Mouse (Mus musculus): ENCODE results near the gene Rab4b.
A peak's percentile ranks its signal among the peaks of the same experiment; 100 is the strongest.

The Rab4b gene

GRCm38 (mm10) chr7:27159256-27159655, 19.4 kb downstream of the Rab4b start:
- DNase-seq (ENCODE audit: low spot score) = no peak

DNA sequence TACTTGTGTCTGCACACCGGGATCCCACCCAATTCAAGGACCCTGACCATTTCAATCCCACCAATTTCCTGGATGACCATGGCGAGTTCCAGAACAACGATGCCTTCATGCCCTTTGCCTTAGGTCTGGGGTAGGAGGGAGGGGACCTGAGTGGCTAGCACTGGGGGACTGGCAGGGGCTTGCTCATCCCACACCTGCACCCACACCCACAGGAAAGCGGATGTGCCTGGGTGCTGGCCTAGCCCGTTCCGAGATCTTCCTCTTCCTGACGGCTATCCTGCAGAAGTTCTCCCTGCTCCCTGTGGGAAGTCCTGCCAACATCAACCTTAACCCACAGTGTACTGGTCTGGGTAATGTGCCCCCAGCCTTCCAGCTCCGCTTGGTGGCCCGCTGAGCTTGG, 20.5 kb downstream of the Rab4b start:
- no peak for DNase-seq (ENCODE audit: low spot score)

DNA sequence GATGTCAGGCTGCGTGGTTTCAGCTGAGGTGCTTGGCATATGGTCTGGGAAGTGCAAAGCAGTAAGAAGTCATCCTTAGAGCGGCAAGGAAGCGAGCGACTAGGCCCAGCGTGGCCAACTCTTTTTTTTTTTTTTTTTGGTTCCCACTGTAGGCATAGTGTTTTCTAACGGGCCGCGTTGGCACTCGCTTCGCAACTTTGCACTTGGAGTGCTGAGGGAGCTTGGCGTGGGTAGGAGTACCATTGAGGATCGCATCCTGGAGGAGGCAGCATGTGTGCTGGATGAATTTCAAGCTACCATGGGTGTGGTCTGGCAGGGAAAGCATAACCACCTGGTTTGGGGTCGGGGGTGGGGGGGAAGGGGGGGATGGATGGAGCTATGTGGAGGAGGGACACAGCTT, 22.7 kb downstream of the Rab4b start:
- no peak for DNase-seq (ENCODE audit: low spot score)

DNA sequence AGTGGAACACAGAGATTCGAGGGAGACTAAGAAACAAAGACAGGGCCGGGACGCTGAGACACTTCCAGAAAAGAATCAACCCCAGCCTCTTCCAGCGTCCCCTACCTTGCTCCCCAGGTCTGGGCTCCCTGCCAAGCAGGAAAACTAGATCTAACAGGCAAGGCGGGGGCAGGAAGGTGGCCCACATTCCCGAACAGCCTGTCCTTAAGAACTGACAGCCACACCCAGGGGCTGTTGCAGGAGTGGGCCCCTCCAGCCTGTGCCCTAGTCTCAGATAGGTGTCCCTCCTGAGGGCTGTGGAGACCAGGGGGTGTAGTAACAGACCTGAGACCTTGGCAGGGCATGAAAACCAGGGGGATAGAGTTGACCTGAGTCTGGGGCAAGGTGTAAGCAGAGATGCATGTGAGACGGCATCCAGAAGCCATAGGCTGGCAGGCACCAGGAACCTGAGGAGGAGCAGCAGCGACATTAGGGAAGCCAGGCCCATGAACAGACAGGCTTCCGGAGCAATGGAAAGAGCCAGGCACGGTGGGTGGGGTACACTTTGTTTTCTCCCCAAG, 25.4 kb downstream of the Rab4b start, which contains the start of gene Cyp2t4:
TSS of gene Cyp2t4 (plus strand) at position 510 of the 560 bp plus-strand sequence.
- no peak for DNase-seq (ENCODE audit: low spot score)

DNA sequence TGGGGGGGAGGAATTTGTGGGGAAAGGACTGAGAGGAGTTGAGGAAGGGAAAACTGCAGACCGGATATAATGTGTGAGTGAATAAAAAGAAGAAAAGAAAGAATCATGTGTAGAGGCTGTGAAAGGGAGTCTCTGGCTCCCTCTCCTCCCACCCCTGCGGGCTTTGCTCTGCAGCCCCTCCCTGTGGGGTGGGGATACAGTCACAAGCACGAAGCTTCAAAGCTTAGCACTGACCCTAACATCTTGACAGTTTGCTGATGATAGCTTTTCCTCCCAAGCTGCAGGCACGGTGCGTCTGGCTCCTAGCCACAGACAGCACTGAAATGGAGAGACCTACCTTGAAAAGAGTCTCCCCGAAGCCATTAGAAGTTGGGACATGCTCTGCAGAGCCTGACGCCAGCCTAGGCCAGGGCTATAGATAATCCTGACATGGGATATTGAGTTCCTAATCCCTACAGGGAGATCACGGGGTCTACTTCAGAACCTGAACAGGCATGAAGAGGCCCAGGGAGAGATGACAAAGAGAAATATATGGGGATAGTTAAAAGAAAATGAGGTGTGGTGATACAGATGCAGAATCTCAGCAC, 42.2 kb downstream of the Rab4b start:
- DNase-seq (ENCODE audit: low spot score) = no peak

- no peak for DNase-seq (ENCODE audit: low spot score)
Measured at GRCm38 (mm10) chr7:27133757-27134156, 44.9 kb downstream of the Rab4b start.

DNA sequence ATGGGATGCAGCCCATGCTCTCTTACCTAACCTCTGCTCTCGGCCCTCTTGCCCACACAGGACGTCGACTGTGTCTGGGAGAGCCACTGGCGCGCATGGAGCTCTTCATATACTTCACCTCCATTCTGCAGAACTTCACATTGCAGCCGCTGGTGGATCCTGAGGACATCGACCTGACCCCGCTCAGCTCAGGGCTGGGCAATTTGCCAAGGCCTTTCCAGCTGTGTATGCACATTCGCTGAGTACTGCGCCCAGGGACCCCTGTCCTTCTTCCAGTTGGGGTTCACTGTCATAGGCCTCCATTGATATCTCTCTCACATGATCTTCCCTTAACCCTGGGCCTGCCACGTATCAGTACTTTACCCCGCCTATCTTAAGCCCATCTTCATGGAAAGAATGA, 45.5 kb downstream of the Rab4b start:
- no peak for DNase-seq (ENCODE audit: low spot score)

- peak; percentile 91 for DNase-seq (ENCODE audit: low spot score)
Measured at GRCm38 (mm10) chr7:27132588-27132987, 46.1 kb downstream of the Rab4b start.

DNA sequence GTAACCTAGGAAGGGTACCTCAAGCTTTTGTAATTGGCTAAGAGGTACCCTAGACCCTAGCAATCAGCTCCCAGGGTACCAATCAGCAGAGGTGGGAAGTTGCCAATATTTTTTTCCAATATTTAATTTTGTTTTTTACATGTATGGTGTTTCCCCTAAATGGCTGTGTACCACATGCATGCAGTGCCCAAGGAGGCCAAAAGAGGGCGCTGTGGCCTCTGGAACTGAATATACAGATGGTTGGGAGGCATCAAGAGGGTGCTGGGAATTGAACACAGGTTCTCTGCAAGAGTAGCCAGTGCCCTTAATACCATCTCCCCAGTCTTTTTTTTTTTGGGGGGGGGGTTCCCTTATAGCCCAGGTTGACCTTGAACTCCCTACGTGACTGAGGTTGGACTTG, 47.3 kb downstream of the Rab4b start:
- no peak for DNase-seq (ENCODE audit: low spot score)

- DNase-seq (ENCODE audit: low spot score) = no peak
Measured at GRCm38 (mm10) chr7:27130521-27131370, 48.0 kb downstream of the Rab4b start.

DNA sequence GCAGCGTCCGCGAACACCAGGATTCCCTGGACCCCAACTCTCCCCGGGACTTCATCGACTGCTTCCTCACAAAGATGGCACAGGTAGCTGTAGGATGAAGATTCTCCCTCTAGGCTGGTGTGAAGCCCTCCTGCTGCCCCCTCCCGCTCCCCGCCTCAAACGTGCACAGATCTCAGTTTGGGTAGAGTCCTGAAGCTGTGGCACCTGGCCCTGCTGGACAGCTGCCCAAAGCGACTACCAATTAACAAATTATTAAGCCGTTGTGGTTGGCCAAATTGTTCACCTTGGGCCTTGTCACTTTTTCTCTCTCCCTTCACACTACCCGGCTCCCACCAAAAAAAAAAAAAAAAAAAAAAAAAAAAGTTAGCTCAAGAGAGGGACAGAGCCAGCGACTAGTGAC, 48.9 kb downstream of the Rab4b start:
- DNase-seq (ENCODE audit: low spot score) = no peak

DNA sequence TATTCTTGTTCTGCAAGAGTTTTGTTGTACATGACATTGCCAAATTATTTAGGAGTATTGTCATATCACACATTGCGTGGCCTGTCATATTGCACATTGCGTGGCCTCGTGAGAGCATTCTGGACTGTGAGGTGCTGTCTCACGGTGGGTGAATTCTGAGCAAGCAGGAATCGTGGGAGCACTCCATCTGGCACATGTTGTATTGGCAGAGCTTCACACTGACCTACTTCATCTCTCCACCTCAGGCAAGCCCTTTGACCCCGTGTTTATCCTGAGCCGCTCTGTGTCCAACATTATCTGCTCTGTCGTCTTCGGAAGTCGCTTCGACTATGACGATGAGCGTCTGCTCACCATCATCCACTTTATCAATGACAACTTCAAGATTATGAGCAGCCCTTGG, 49.8 kb downstream of the Rab4b start:
- DNase-seq (ENCODE audit: low spot score) = no peak

GRCm38 (mm10) chr7:27128162-27128561, 50.5 kb downstream of the Rab4b start:
- DNase-seq (ENCODE audit: low spot score) = peak; percentile 40

- no peak for DNase-seq (ENCODE audit: low spot score)
Measured at GRCm38 (mm10) chr7:27124969-27125368, 53.7 kb downstream of the Rab4b start.

DNA sequence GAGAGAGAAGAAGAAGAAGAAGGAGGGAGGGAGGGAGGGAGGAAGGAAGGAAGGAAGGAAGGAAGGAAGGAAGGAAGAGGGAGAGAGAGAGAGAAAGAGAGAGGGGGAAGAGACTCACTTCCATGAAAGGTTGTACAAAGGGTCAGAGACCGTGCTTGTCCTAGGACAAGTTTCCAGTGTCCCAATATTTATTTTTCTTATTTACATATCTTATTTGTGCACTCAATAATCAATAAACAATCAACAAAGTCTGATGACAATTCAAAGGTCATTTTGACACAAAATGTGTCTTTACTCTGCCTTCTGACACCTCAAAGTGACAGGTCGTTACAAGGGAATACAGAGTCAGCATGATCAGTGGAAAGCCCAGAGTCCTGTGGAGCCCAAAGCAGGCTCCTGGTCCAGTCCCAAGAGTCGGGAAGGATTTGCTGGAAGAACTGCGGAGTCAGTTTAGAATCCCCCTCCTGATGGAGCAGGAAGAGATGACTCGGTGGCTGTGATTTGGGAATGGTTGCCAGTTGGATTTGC, 54.3 kb downstream of the Rab4b start:
- DNase-seq (ENCODE audit: low spot score) = no peak

- no peak for DNase-seq (ENCODE audit: low spot score)
Measured at GRCm38 (mm10) chr7:27119676-27120075, 59.0 kb downstream of the Rab4b start, which contains the start of gene Cyp2f2. TSS of gene Cyp2f2 (plus strand) at chr7:27119909.

All from retina, embryonic 14.5 days (tissue).